Mouse (Mus musculus): ENCODE measurements around the gene Krt34. TPM values are rescaled to one million over a fixed set of nuclear protein-coding genes. Genes with fewer than 3 reads are reported as not detected.

The Krt34 gene
- polyA plus RNA-seq, 1 experiment from 2014 or later: 0.44 TPM

- Histone ChIP-seq H3K36me3 (ENCODE audit: control insufficient read depth, insufficient read depth, low read length) (no peaks in the 10 kb centered on the region), H3K9ac (ENCODE audit: low read length) (no peak overlapping the region), H3K4me2 (ENCODE audit: low read depth, low read length) (no peak overlapping the region), H3K27ac (ENCODE audit: low read length) (no peak overlapping the region), H3K4me1 (replicated peaks; ENCODE audit: control insufficient read depth, insufficient read depth, low read length) (no peaks in the 10 kb centered on the region), H3K4me3 (ENCODE audit: low read length) (no peak overlapping the region), H3K9me3 (ENCODE audit: control insufficient read depth, low read length) (no peaks in the 10 kb centered on the region), H3K27me3 (ENCODE audit: control insufficient read depth, insufficient read depth, low read depth, low read length) (no peaks in the 10 kb centered on the region)
- WGBS: 79% methylated on average over 5 of the region's 5 CpGs
- ATAC-seq (ENCODE audit: low read depth): no peak
Observed at GRCm38 (mm10) chr11:100008336-100008735, 33.0 kb downstream of the Krt34 start.

GRCm38 (mm10) chr11:100006624-100007023 is 34.7 kb downstream of the Krt34 start:
- no peak for ATAC-seq (ENCODE audit: low read depth)
- H3K9ac ChIP-seq (ENCODE audit: low read length): no peak overlapping the region
- H3K27ac ChIP-seq (ENCODE audit: low read length): no peak overlapping the region
- H3K36me3 ChIP-seq (ENCODE audit: control insufficient read depth, insufficient read depth, low read length): no peaks in the 10 kb centered on the region
- no peaks in the 10 kb centered on the region for H3K9me3 ChIP-seq (ENCODE audit: control insufficient read depth, low read length)
- no peaks in the 10 kb centered on the region for H3K4me1 ChIP-seq (replicated peaks; ENCODE audit: control insufficient read depth, insufficient read depth, low read length)
- H3K4me3 ChIP-seq (ENCODE audit: low read length): no peak overlapping the region
- WGBS: 52% methylated on average over 3 of the region's 3 CpGs
- H3K4me2 ChIP-seq (ENCODE audit: low read depth, low read length): no peak overlapping the region
- no peaks in the 10 kb centered on the region for H3K27me3 ChIP-seq (ENCODE audit: control insufficient read depth, insufficient read depth, low read depth, low read length)

- Histone ChIP-seq H3K27me3 (ENCODE audit: control insufficient read depth, insufficient read depth, low read depth, low read length) (no peaks in the 10 kb centered on the region), H3K9me3 (ENCODE audit: control insufficient read depth, low read length) (no peaks in the 10 kb centered on the region), H3K9ac (ENCODE audit: low read length) (no peak overlapping the region), H3K4me2 (ENCODE audit: low read depth, low read length) (no peak overlapping the region), H3K4me1 (replicated peaks; ENCODE audit: control insufficient read depth, insufficient read depth, low read length) (no peaks in the 10 kb centered on the region), H3K36me3 (ENCODE audit: control insufficient read depth, insufficient read depth, low read length) (no peaks in the 10 kb centered on the region), H3K27ac (ENCODE audit: low read length) (peak overlapping the region; percentile 47; the same call in 1 of the 2 replicates), H3K4me3 (ENCODE audit: low read length) (no peak overlapping the region)
- no peak for ATAC-seq (ENCODE audit: low read depth)
- 56% methylated on average over 8 of the region's 8 CpGs for WGBS
Observed at GRCm38 (mm10) chr11:100005905-100006304, 35.4 kb downstream of the Krt34 start.

DNA sequence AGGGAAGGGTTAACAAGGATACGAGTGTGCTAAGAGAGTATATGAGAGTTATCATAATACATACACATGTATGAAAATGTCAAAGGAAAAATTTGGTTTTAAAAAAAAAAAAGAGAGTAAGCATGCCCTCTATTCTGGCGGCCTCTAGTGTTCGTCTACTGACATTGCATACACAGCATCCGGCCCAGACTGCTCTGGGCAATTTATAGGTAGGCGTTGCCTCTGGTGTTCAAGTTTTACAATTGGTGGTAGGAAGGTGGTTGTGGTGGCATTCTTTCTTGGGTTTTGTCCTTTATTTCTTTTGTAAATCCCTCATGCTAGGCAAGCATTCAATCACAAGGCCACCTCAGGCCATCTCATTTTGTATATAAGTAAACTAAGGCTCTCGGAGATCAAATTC is 36.5 kb downstream of the Krt34 start:
- ATAC-seq (ENCODE audit: low read depth): no peak
- H3K4me1 ChIP-seq (replicated peaks; ENCODE audit: control insufficient read depth, insufficient read depth, low read length): no peaks in the 10 kb centered on the region
- 18% methylated on average over 6 of the region's 6 CpGs for WGBS
- no peaks in the 10 kb centered on the region for H3K9me3 ChIP-seq (ENCODE audit: control insufficient read depth, low read length)
- H3K27me3 ChIP-seq (ENCODE audit: control insufficient read depth, insufficient read depth, low read depth, low read length): no peaks in the 10 kb centered on the region
- H3K27ac ChIP-seq (ENCODE audit: low read length): no peak overlapping the region
- no peak overlapping the region for H3K4me3 ChIP-seq (ENCODE audit: low read length)
- H3K36me3 ChIP-seq (ENCODE audit: control insufficient read depth, insufficient read depth, low read length): no peaks in the 10 kb centered on the region
- H3K9ac ChIP-seq (ENCODE audit: low read length): no peak overlapping the region
- no peak overlapping the region for H3K4me2 ChIP-seq (ENCODE audit: low read depth, low read length)

- no peak overlapping the region for H3K4me2 ChIP-seq (ENCODE audit: low read depth, low read length)
- no peak overlapping the region for H3K27ac ChIP-seq (ENCODE audit: low read length)
- WGBS: 80% methylated on average over 7 of the region's 7 CpGs
- H3K27me3 ChIP-seq (ENCODE audit: control insufficient read depth, insufficient read depth, low read depth, low read length): peaks cover 3% of the 10 kb centered on the region; the same call in 1 of the 2 replicates
- no peak for ATAC-seq (ENCODE audit: low read depth)
- H3K4me1 ChIP-seq (replicated peaks; ENCODE audit: control insufficient read depth, insufficient read depth, low read length): peaks cover 2% of the 10 kb centered on the region; the same call in 1 of the 2 replicates
- H3K4me3 ChIP-seq (ENCODE audit: low read length): no peak overlapping the region
- H3K9me3 ChIP-seq (ENCODE audit: control insufficient read depth, low read length): no peaks in the 10 kb centered on the region
- no peaks in the 10 kb centered on the region for H3K36me3 ChIP-seq (ENCODE audit: control insufficient read depth, insufficient read depth, low read length)
- H3K9ac ChIP-seq (ENCODE audit: low read length): no peak overlapping the region
Observed at GRCm38 (mm10) chr11:99999091-99999490, 42.3 kb downstream of the Krt34 start.

- no peak overlapping the region for H3K27ac ChIP-seq (ENCODE audit: low read length)
- no peaks in the 10 kb centered on the region for H3K36me3 ChIP-seq (ENCODE audit: control insufficient read depth, insufficient read depth, low read length)
- no peak overlapping the region for H3K4me2 ChIP-seq (ENCODE audit: low read depth, low read length)
- no peak for ATAC-seq (ENCODE audit: low read depth)
- H3K27me3 ChIP-seq (ENCODE audit: control insufficient read depth, insufficient read depth, low read depth, low read length): peaks cover 4% of the 10 kb centered on the region; the same call in 1 of the 2 replicates
- no peak overlapping the region for H3K9ac ChIP-seq (ENCODE audit: low read length)
- no peak overlapping the region for H3K4me3 ChIP-seq (ENCODE audit: low read length)
- H3K4me1 ChIP-seq (replicated peaks; ENCODE audit: control insufficient read depth, insufficient read depth, low read length): peaks cover 3% of the 10 kb centered on the region; the same call in 1 of the 2 replicates
- 21% methylated on average over 4 of the region's 4 CpGs for WGBS
- H3K9me3 ChIP-seq (ENCODE audit: control insufficient read depth, low read length): no peaks in the 10 kb centered on the region
Observed at GRCm38 (mm10) chr11:99994384-99994661, 47.0 kb downstream of the Krt34 start.

GRCm38 (mm10) chr11:99993620-99994383 is 47.6 kb downstream of the Krt34 start, which contains the start of gene Krtap17-1:
Gene Krtap17-1 (minus strand): TSS chr11:99993994.
- H3K9me3 ChIP-seq (ENCODE audit: control insufficient read depth, low read length): no peaks in the 10 kb centered on the region
- peak within 1 kb of the TSS; percentile 11; the same call in 1 of the 2 replicates for H3K4me2 ChIP-seq (ENCODE audit: low read depth, low read length)
- no peak within 1 kb of the TSS for H3K27ac ChIP-seq (ENCODE audit: low read length)
- ATAC-seq (ENCODE audit: low read depth): no peak
- no peaks in the 10 kb centered on the region for H3K36me3 ChIP-seq (ENCODE audit: control insufficient read depth, insufficient read depth, low read length)
- H3K27me3 ChIP-seq (ENCODE audit: control insufficient read depth, insufficient read depth, low read depth, low read length): peaks cover 4% of the 10 kb centered on the region; the same call in 1 of the 2 replicates
- peaks cover 3% of the 10 kb centered on the region; the same call in 1 of the 2 replicates for H3K4me1 ChIP-seq (replicated peaks; ENCODE audit: control insufficient read depth, insufficient read depth, low read length)
- WGBS: 21% methylated on average over 21 of the region's 26 CpGs
- 0 out of 2 replicates have a peak within 1 kb of the TSS, but pooled peaks have one; percentile 6 for H3K4me3 ChIP-seq (ENCODE audit: low read length)
- H3K9ac ChIP-seq (ENCODE audit: low read length): peak within 1 kb of the TSS; percentile 15; the same call in 1 of the 2 replicates

- no peak overlapping the region for H3K4me3 ChIP-seq (ENCODE audit: low read length)
- H3K27ac ChIP-seq (ENCODE audit: low read length): no peak overlapping the region
- no peaks in the 10 kb centered on the region for H3K36me3 ChIP-seq (ENCODE audit: control insufficient read depth, insufficient read depth, low read length)
- H3K4me2 ChIP-seq (ENCODE audit: low read depth, low read length): no peak overlapping the region
- ATAC-seq (ENCODE audit: low read depth): no peak
- H3K4me1 ChIP-seq (replicated peaks; ENCODE audit: control insufficient read depth, insufficient read depth, low read length): peaks cover 3% of the 10 kb centered on the region; the same call in 1 of the 2 replicates
- 68% methylated on average over 3 of the region's 3 CpGs for WGBS
- H3K9me3 ChIP-seq (ENCODE audit: control insufficient read depth, low read length): no peaks in the 10 kb centered on the region
- peaks cover 4% of the 10 kb centered on the region; the same call in 1 of the 2 replicates for H3K27me3 ChIP-seq (ENCODE audit: control insufficient read depth, insufficient read depth, low read depth, low read length)
- no peak overlapping the region for H3K9ac ChIP-seq (ENCODE audit: low read length)
Observed at GRCm38 (mm10) chr11:99990571-99990970, 50.8 kb downstream of the Krt34 start.

- ATAC-seq (ENCODE audit: low read depth): no peak
- H3K27me3 ChIP-seq (ENCODE audit: control insufficient read depth, insufficient read depth, low read depth, low read length): peaks cover 4% of the 10 kb centered on the region; the same call in 1 of the 2 replicates
- 78% methylated on average over 6 of the region's 6 CpGs for WGBS
- no peaks in the 10 kb centered on the region for H3K9me3 ChIP-seq (ENCODE audit: control insufficient read depth, low read length)
- no peaks in the 10 kb centered on the region for H3K36me3 ChIP-seq (ENCODE audit: control insufficient read depth, insufficient read depth, low read length)
- no peak overlapping the region for H3K4me2 ChIP-seq (ENCODE audit: low read depth, low read length)
- H3K9ac ChIP-seq (ENCODE audit: low read length): no peak overlapping the region
- H3K27ac ChIP-seq (ENCODE audit: low read length): no peak overlapping the region
- H3K4me1 ChIP-seq (replicated peaks; ENCODE audit: control insufficient read depth, insufficient read depth, low read length): peaks cover 3% of the 10 kb centered on the region; the same call in 1 of the 2 replicates
- H3K4me3 ChIP-seq (ENCODE audit: low read length): no peak overlapping the region
Observed at GRCm38 (mm10) chr11:99989881-99990405, 51.4 kb downstream of the Krt34 start.

Measured in lung, embryonic 16.5 days (tissue).